Comparison of ENCODE assay signal across 9 mouse cellular contexts in the genomic region with DNA sequence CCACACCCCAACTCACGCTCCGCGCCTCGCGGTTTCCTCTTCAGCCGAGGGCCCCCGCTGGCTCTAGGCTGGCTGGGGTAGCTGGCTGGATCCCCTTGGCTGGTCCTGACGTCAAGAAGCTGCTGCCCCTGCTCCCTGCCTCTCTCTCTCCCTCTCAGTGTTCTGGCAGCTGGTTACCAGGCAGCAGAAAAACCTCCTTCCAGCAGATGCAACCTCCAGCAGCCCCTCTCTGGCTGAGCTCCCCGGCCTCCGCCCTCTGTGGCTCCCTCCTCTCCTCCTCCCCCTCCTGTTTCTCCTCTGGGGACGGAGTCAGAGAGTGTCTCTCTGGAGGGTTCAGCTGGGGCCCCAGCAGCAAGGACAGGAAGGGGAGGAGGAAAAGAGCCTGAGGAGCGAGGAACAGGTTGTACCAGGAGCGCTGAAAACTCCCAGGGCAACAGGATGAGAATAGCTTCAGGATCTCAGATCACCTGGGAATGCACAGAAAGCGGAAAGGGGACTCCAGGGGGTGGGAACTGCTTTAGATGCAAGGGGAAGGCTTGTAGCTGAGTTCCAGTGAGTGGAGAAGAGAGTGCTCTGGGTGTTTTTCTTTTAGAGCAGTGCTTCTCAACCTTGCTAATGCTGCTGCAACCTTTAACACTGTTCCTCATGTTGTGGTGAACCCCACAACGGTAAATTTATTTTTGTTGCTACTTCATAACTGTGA. TPM values are rescaled to one million over a fixed set of nuclear protein-coding genes. Genes with fewer than 3 reads are reported as not detected.
DNase-seq lines count a peak whose midpoint lies in the region; ATAC-seq and TF ChIP-seq lines count a peak whose summit lies in the region.
"Had no signal": no experiment of that assay in that cellular context is flagged by ENCODE, and none has a peak within 500 bp of the region (broad histone marks: within the 10 kb centered on the region; RNA-seq: fewer than 3 reads in every experiment).

A gene (minus strand): TSS at position 205 of the 703 bp plus-strand sequence.

- under 1% methylated on average over 15 of the region's 15 CpGs for WGBS in kidney, postnatal 0 days
- WGBS in intestine, embryonic 16.5 days: 1% methylated on average over 15 of the region's 15 CpGs
- 4% methylated on average over 15 of the region's 15 CpGs for WGBS in neural tube, embryonic 12.5 days

- no peak within 1 kb of the TSS for H3K9ac ChIP-seq in kidney, postnatal 0 days (ENCODE audit: low read depth, low read length)
- H3K9ac ChIP-seq in intestine, embryonic 16.5 days (ENCODE audit: low read depth, low read length): peak within 1 kb of the TSS; percentile 56
- H3K9ac ChIP-seq in neural tube, embryonic 12.5 days: peak within 1 kb of the TSS; percentile 47

- no peaks in the 10 kb centered on the region for H3K36me3 ChIP-seq in kidney, postnatal 0 days (ENCODE audit: insufficient read depth, low read length)
- no peaks in the 10 kb centered on the region for H3K36me3 ChIP-seq in intestine, embryonic 16.5 days (ENCODE audit: control insufficient read depth, insufficient read depth, low read length)
- H3K36me3 ChIP-seq in neural tube, embryonic 12.5 days: no peaks in the 10 kb centered on the region

- peak within 1 kb of the TSS; percentile 57 for H3K4me2 ChIP-seq in kidney, postnatal 0 days (ENCODE audit: low read length)
- H3K4me2 ChIP-seq in intestine, embryonic 16.5 days (ENCODE audit: low read depth, low read length): peak within 1 kb of the TSS; percentile 54
- peak within 1 kb of the TSS; percentile 56 for H3K4me2 ChIP-seq in neural tube, embryonic 12.5 days (replicated peaks)

- peak within 1 kb of the TSS; percentile 18; the same call in 1 of the 2 replicates for H3K4me3 ChIP-seq in kidney, postnatal 0 days (replicated peaks; ENCODE audit: low read depth, low read length)
- peak within 1 kb of the TSS; percentile 33 for H3K4me3 ChIP-seq in cortical plate, adult 2 months (ENCODE audit: insufficient read depth, low read length)
- peak within 1 kb of the TSS; percentile 37 for H3K4me3 ChIP-seq in intestine, embryonic 16.5 days (ENCODE audit: low read length)
- H3K4me3 ChIP-seq in neural tube, embryonic 12.5 days: peak within 1 kb of the TSS; percentile 16; the same call in 1 of the 2 replicates

- peaks cover 15% of the 10 kb centered on the region; the same call in 1 of the 2 replicates for H3K4me1 ChIP-seq in kidney, postnatal 0 days (replicated peaks; ENCODE audit: insufficient read depth, low read length)
- H3K4me1 ChIP-seq in cortical plate, adult 2 months (ENCODE audit: control insufficient read depth, insufficient read depth, low read length): peaks cover 4% of the 10 kb centered on the region
- H3K4me1 ChIP-seq in intestine, embryonic 16.5 days (ENCODE audit: control insufficient read depth, insufficient read depth, low read length): peaks cover 12% of the 10 kb centered on the region
- peaks cover 18% of the 10 kb centered on the region for H3K4me1 ChIP-seq in neural tube, embryonic 12.5 days

- H3K27me3 ChIP-seq in kidney, postnatal 0 days (ENCODE audit: insufficient read depth, low read length): 0 out of 2 replicates have a peak, but pooled peaks cover 6% of the 10 kb centered on the region
- H3K27me3 ChIP-seq in intestine, embryonic 16.5 days (replicated peaks; ENCODE audit: control insufficient read depth, insufficient read depth, low read length): peaks cover 5% of the 10 kb centered on the region; the same call in 1 of the 2 replicates
- H3K27me3 ChIP-seq in neural tube, embryonic 12.5 days (replicated peaks): peaks cover 11% of the 10 kb centered on the region

- no peak for TF ChIP-seq CTCF in kidney, postnatal 0 days (IDR thresholded peaks at IDR 0.05; ENCODE audit: low read depth)
- no peak for TF ChIP-seq CTCF in cortical plate, adult 2 months (IDR thresholded peaks at IDR 0.05; ENCODE audit: extremely low read depth, insufficient read depth, low read length)

- DNase-seq in kidney, postnatal 0 days (ENCODE audit: low spot score): peak; percentile 81
- DNase-seq in kidney, adult 18-20 months: no peak
- DNase-seq in heart, adult 18-20 months: peak; percentile 71 to 92
- no peak for DNase-seq in cerebellum, adult 9-11 months
- no peak for DNase-seq in T-cell, adult 2 months (ENCODE audit: low spot score)

- no peaks in the 10 kb centered on the region for H3K9me3 ChIP-seq in kidney, postnatal 0 days (replicated peaks; ENCODE audit: low read length)
- H3K9me3 ChIP-seq in intestine, embryonic 16.5 days (ENCODE audit: control insufficient read depth, low read length): no peaks in the 10 kb centered on the region
- no peaks in the 10 kb centered on the region for H3K9me3 ChIP-seq in neural tube, embryonic 12.5 days

- peak; percentile 75 for ATAC-seq in kidney, postnatal 0 days (replicated peaks; ENCODE audit: low FRiP score, low read depth)
- peak; percentile 84 for ATAC-seq in intestine, embryonic 16.5 days
- peak; percentile 73 for ATAC-seq in neural tube, embryonic 12.5 days (ENCODE audit: low FRiP score, low read depth)

- H3K27ac ChIP-seq in kidney, postnatal 0 days: no peak within 1 kb of the TSS; the same call in 1 of the 2 replicates
- H3K27ac ChIP-seq in cortical plate, adult 2 months (ENCODE audit: insufficient read depth, low read length): peak within 1 kb of the TSS; percentile 21; the same call in 1 of the 2 replicates
- peak within 1 kb of the TSS; percentile 68 for H3K27ac ChIP-seq in intestine, embryonic 16.5 days (ENCODE audit: low read length)
- no peak within 1 kb of the TSS for H3K27ac ChIP-seq in neural tube, embryonic 12.5 days

- 0 out of 2 replicates have a peak, but pooled peaks have one; percentile 20 for TF ChIP-seq POLR2A in cortical plate, adult 2 months (IDR thresholded peaks at IDR 0.05; ENCODE audit: extremely low read depth, insufficient read depth, low read length)

RNA-seq across cellular contexts. Expression of the gene that starts here (rescaled TPM):
- polyA plus RNA-seq in kidney, postnatal 0 days (2015; fragmentation: Nextera tagmentation; extraction: Ambion mirVana): 3.0 and 3.5 TPM in 2 replicates
- polyA plus RNA-seq in cortical plate, adult 2 months (2012; rRNA removed): 0.93 and 1.9 TPM in 2 replicates
- 10 to 100 TPM; 18.3 to 22.4 TPM for total RNA-seq in heart, adult 18-20 months (2021)
- polyA plus RNA-seq in intestine, embryonic 16.5 days (2015; fragmentation: Nextera tagmentation; extraction: Ambion mirVana): 6.5 and 7.6 TPM in 2 replicates
- polyA plus RNA-seq in neural tube, embryonic 12.5 days (2016; fragmentation: Nextera tagmentation; extraction: Ambion mirVana): 2.0 and 2.5 TPM in 2 replicates
- total RNA-seq: CH12.LX had no signal

Comparison
In these comparisons a context has a peak if more than half of its experiments do, and no peak if none do; other contexts are left out.
1. DNase-seq: peak in kidney, postnatal 0 days (single experiment) and heart, adult 18-20 months (2 of 2); none in kidney, adult 18-20 months (single experiment), cerebellum, adult 9-11 months (single experiment) and T-cell, adult 2 months (single experiment).
2. H3K27ac ChIP-seq: peak in cortical plate, adult 2 months (single experiment) and intestine, embryonic 16.5 days (single experiment); none in kidney, postnatal 0 days (single experiment) and neural tube, embryonic 12.5 days (single experiment).
3. Peak in every context shown above with its lines, with median percentiles within 50 percentile points of each other: ATAC-seq, H3K4me2 ChIP-seq and H3K4me3 ChIP-seq.